ENCODE assay signal across 13 mouse cellular contexts in genomic region chr5:144151270-144151669, GRCm38 (mm10). TPM values are rescaled to one million over a fixed set of nuclear protein-coding genes. Genes with fewer than 3 reads are reported as not detected.
"Had no signal": no experiment of that assay in that cellular context is flagged by ENCODE, and none has a peak within 500 bp of the region (broad histone marks: within the 10 kb centered on the region; RNA-seq: fewer than 3 reads in every experiment).

No protein-coding gene starts in this region.

- H3K4me1 ChIP-seq: liver, embryonic 13.5 days; stomach, embryonic 15.5 days had no signal

- ATAC-seq: intestine, postnatal 0 days had no signal

- H3K4me2 ChIP-seq: liver, embryonic 13.5 days; midbrain, embryonic 11.5 days; stomach, embryonic 15.5 days had no signal

- H3K4me3 ChIP-seq: layer of hippocampus, adult 2 months; liver, embryonic 13.5 days; stomach, embryonic 15.5 days had no signal

- H3K9ac ChIP-seq: liver, embryonic 13.5 days; stomach, embryonic 15.5 days had no signal

- DNase-seq: kidney, adult 2 months; kidney, postnatal 25 days; layer of hippocampus, adult 9-11 months; liver, embryonic 13.5 days; midbrain, embryonic 14.5 days; right cerebral cortex, postnatal 14 days; right cerebral cortex, postnatal 4 days; thymus, postnatal 25 days had no signal

- H3K27ac ChIP-seq: kidney, postnatal 0 days; layer of hippocampus, adult 2 months; liver, embryonic 13.5 days; stomach, embryonic 15.5 days had no signal

- H3K9me3 ChIP-seq: liver, embryonic 13.5 days; stomach, embryonic 15.5 days had no signal

- H3K27me3 ChIP-seq: liver, embryonic 13.5 days; stomach, embryonic 15.5 days had no signal

RNA-seq across cellular contexts. Expression of gene Bhlha15, which starts 38.8 kb away (rescaled TPM):
- polyA plus RNA-seq: midbrain, embryonic 11.5 days; midbrain, embryonic 14.5 days had no signal
